ENCODE assay signal across 8 mouse cellular contexts in genomic region chr15:99818321-99819108, GRCm38 (mm10). TPM values are rescaled to one million over a fixed set of nuclear protein-coding genes. Genes with fewer than 3 reads are reported as not detected.
DNase-seq lines count a peak whose midpoint lies in the region; ATAC-seq and TF ChIP-seq lines count a peak whose summit lies in the region.

No protein-coding gene starts in this region.

- peaks cover 7% of the 10 kb centered on the region; the same call in 1 of the 2 replicates for H3K36me3 ChIP-seq in ES-Bruce4 (ENCODE audit: control insufficient read depth, insufficient read depth, low read length, poor library complexity, severe bottlenecking)
- H3K36me3 ChIP-seq in intestine, postnatal 0 days (ENCODE audit: control insufficient read depth, insufficient read depth), result peaks cover 43% of the 10 kb centered on the region
- peaks cover 11% of the 10 kb centered on the region; the same call in 1 of the 2 replicates for H3K36me3 ChIP-seq in stomach, embryonic 14.5 days (ENCODE audit: control insufficient read depth, insufficient read depth, low read length)

- WGBS in intestine, postnatal 0 days, result 33% methylated on average over 13 of the region's 13 CpGs
- whole genome bisulfite sequencing in stomach, embryonic 14.5 days, result 13% methylated on average over 13 of the region's 13 CpGs

- H3K9ac ChIP-seq in ES-Bruce4 (ENCODE audit: low read depth, poor library complexity, severe bottlenecking), result no peak overlapping the region
- peak overlapping the region; percentile 54 for H3K9ac ChIP-seq in intestine, postnatal 0 days (ENCODE audit: low read depth, low read length)
- peak overlapping the region; percentile 60 for H3K9ac ChIP-seq in stomach, embryonic 14.5 days (replicated peaks; ENCODE audit: low read depth, low read length)

- no peak overlapping the region for H3K4me3 ChIP-seq in ES-Bruce4 (ENCODE audit: low read depth, low read length)
- peak overlapping the region; percentile 66 for H3K4me3 ChIP-seq in brown adipose tissue, adult 24 weeks (ENCODE audit: insufficient read depth, low read depth, low read length)
- peak overlapping the region; percentile 50 for H3K4me3 ChIP-seq in intestine, postnatal 0 days (ENCODE audit: low read depth, low read length)
- peak overlapping the region; percentile 48 for H3K4me3 ChIP-seq in stomach, embryonic 14.5 days (ENCODE audit: low read depth, low read length)

- peak overlapping the region; percentile 73 for H3K27ac ChIP-seq in ES-Bruce4 (ENCODE audit: insufficient read depth, low read length)
- peak overlapping the region; percentile 82 for H3K27ac ChIP-seq in brown adipose tissue, adult 24 weeks (replicated peaks; ENCODE audit: low read depth, low read length)
- peak overlapping the region; percentile 86 for H3K27ac ChIP-seq in intestine, postnatal 0 days (ENCODE audit: low read depth, low read length)
- peak overlapping the region; percentile 98 for H3K27ac ChIP-seq in stomach, embryonic 14.5 days (ENCODE audit: low read length)

- no peak for ATAC-seq in intestine, postnatal 0 days
- ATAC-seq in stomach, embryonic 14.5 days (ENCODE audit: insufficient number of reproducible peaks, insufficient read depth, low FRiP score, low read depth), result peak; percentile 39

- no peak for TF ChIP-seq CTCF in ES-Bruce4 (IDR thresholded peaks at IDR 0.05; ENCODE audit: low read depth, low read length)
- no peak for TF ChIP-seq CTCF in intestine, postnatal 0 days (IDR thresholded peaks at IDR 0.05; ENCODE audit: low read depth)

- H3K27me3 ChIP-seq in ES-Bruce4 (ENCODE audit: control insufficient read depth, insufficient read depth, low read length, poor library complexity, severe bottlenecking), result no peaks in the 10 kb centered on the region
- no peaks in the 10 kb centered on the region for H3K27me3 ChIP-seq in intestine, postnatal 0 days (replicated peaks; ENCODE audit: control insufficient read depth, insufficient read depth, low read length)
- no peaks in the 10 kb centered on the region for H3K27me3 ChIP-seq in stomach, embryonic 14.5 days (ENCODE audit: control insufficient read depth, insufficient read depth, low read length)

- H3K4me2 ChIP-seq in intestine, postnatal 0 days (replicated peaks; ENCODE audit: low read depth), result peak overlapping the region; percentile 58
- H3K4me2 ChIP-seq in stomach, embryonic 14.5 days (replicated peaks; ENCODE audit: low read depth, low read length), result peak overlapping the region; percentile 68

- peak; percentile 98 for DNase-seq in heart, adult 11 months
- DNase-seq in lung, adult 18-20 months, result peak; percentile 37 to 51
- no peak for DNase-seq in spleen, postnatal 14 days (ENCODE audit: low spot score in 2 of 2)
- no peak for DNase-seq in cerebellum, postnatal 36 days

- no peaks in the 10 kb centered on the region for H3K9me3 ChIP-seq in ES-Bruce4 (replicated peaks; ENCODE audit: control insufficient read depth, insufficient read depth, low read length, poor library complexity, severe bottlenecking)
- no peaks in the 10 kb centered on the region for H3K9me3 ChIP-seq in intestine, postnatal 0 days (ENCODE audit: control insufficient read depth)
- H3K9me3 ChIP-seq in stomach, embryonic 14.5 days (ENCODE audit: control insufficient read depth, low read depth, low read length), result no peaks in the 10 kb centered on the region

- H3K4me1 ChIP-seq in ES-Bruce4 (ENCODE audit: control insufficient read depth, insufficient read depth, low read length), result peaks cover 1% of the 10 kb centered on the region
- peaks cover 2% of the 10 kb centered on the region; the same call in 1 of the 2 replicates for H3K4me1 ChIP-seq in brown adipose tissue, adult 24 weeks (ENCODE audit: control insufficient read depth, insufficient read depth, insufficient read length, low read length)
- no peaks in the 10 kb centered on the region; the same call in 1 of the 2 replicates for H3K4me1 ChIP-seq in intestine, postnatal 0 days (replicated peaks; ENCODE audit: control insufficient read depth, insufficient read depth, low read length)
- 0 out of 2 replicates have a peak, but pooled peaks cover 3% of the 10 kb centered on the region for H3K4me1 ChIP-seq in stomach, embryonic 14.5 days (ENCODE audit: control insufficient read depth, insufficient read depth, low read length)

- no peak for TF ChIP-seq EP300 in ES-Bruce4 (IDR thresholded peaks at IDR 0.05; ENCODE audit: insufficient read depth, low read depth, low read length)

- TF ChIP-seq POLR2A in ES-Bruce4 (IDR thresholded peaks at IDR 0.05; ENCODE audit: insufficient read depth, low read length), result no peak

RNA-seq across cellular contexts. Expression of gene Cers5, which starts 45.8 kb away (rescaled TPM):
- 49.5 and 52.1 TPM in 2 replicates for polyA plus RNA-seq in ES-Bruce4 (2011; ENCODE audit: insufficient read depth, insufficient read length, low read depth, missing spikeins)
- polyA plus RNA-seq in brown adipose tissue, adult 24 weeks (2012; ENCODE audit: insufficient read depth, insufficient read length, missing spikeins), result 16.6 and 18.9 TPM in 2 replicates
- 18.7 and 19.2 TPM in 2 replicates for polyA plus RNA-seq in intestine, postnatal 0 days (2015; fragmentation: Nextera tagmentation; extraction: Ambion mirVana)
- polyA plus RNA-seq in stomach, embryonic 14.5 days (2014; fragmentation: Nextera tagmentation; extraction: Ambion mirVana), result 77.0 and 78.7 TPM in 2 replicates

RNA-seq across cellular contexts. Expression of gene Lima1, which starts 56.7 kb away (rescaled TPM):
- polyA plus RNA-seq in ES-Bruce4 (2011; ENCODE audit: insufficient read depth, insufficient read length, low read depth, missing spikeins), result 104 and 113 TPM in 2 replicates
- 9.0 and 18.3 TPM in 2 replicates for polyA plus RNA-seq in brown adipose tissue, adult 24 weeks (2012; ENCODE audit: insufficient read depth, insufficient read length, missing spikeins)
- polyA plus RNA-seq in intestine, postnatal 0 days (2015; fragmentation: Nextera tagmentation; extraction: Ambion mirVana), result 64.3 and 78.9 TPM in 2 replicates
- polyA plus RNA-seq in stomach, embryonic 14.5 days (2014; fragmentation: Nextera tagmentation; extraction: Ambion mirVana), result 69.4 and 78.0 TPM in 2 replicates

Comparison
In these comparisons a context has a peak if more than half of its experiments do, and no peak if none do; other contexts are left out.
1. DNase-seq: peak in heart, adult 11 months (single experiment) and lung, adult 18-20 months (2 of 2); none in spleen, postnatal 14 days (0 of 2) and cerebellum, postnatal 36 days (0 of 2).
2. Peak in every context shown above with its lines, with median percentiles within 50 percentile points of each other: H3K27ac ChIP-seq.